Mouse (Mus musculus) liver, embryonic 11.5 days (tissue): ENCODE data around the gene Kera. TPM values are rescaled to one million over a fixed set of nuclear protein-coding genes. Genes with fewer than 3 reads are reported as not detected.

ENCODE experiments used
- ATAC-seq: fragments of 200-750 bp; cut with Nextera tagmentation; replicated peaks from 2 replicates; pipeline ENCODE4 v1.8.0; 2017; ENCODE audit warnings: moderate number of reproducible peaks, mild to moderate bottlenecking, moderate TSS enrichment, moderate library complexity; ENCODE audit not compliant: low FRiP score
- DNase-seq: peaks from one replicate; pipeline ENCODE4 v3.0.0-alpha.2; 2017; ENCODE audit warnings: low spot score
- H3K27ac ChIP-seq: fragments of 300-500 bp; sonication (generic); 2 replicates; pipeline ENCODE4 v1.5.1; 2014; ENCODE audit warnings: mild to moderate bottlenecking, low read depth, low read length, control low read depth
- H3K27me3 ChIP-seq: fragments of 300-500 bp; sonication (generic); replicated peaks from 2 replicates; pipeline ENCODE4 v1.6.1; 2014; ENCODE audit warnings: low read length, mixed read lengths; ENCODE audit not compliant: control insufficient read depth, insufficient read depth
- H3K36me3 ChIP-seq: fragments of 300-500 bp; sonication (generic); 2 replicates; pipeline ENCODE4 v1.6.1; 2014; ENCODE audit warnings: mild to moderate bottlenecking, low read length, moderate library complexity, mixed read lengths; ENCODE audit not compliant: control insufficient read depth, insufficient read depth
- H3K4me1 ChIP-seq: fragments of 300-500 bp; sonication (generic); replicated peaks from 2 replicates; pipeline ENCODE4 v1.6.1; 2014; ENCODE audit warnings: low read length, mixed read lengths; ENCODE audit not compliant: control insufficient read depth, insufficient read depth
- H3K4me2 ChIP-seq: fragments of 300-500 bp; sonication (generic); 2 replicates; pipeline ENCODE4 v1.6.1; 2014; ENCODE audit warnings: mild to moderate bottlenecking, control low read depth, moderate library complexity
- H3K4me3 ChIP-seq: fragments of 300-500 bp; sonication (generic); 2 replicates; pipeline ENCODE4 v1.5.1; 2014; ENCODE audit warnings: low read depth, low read length, control low read depth
- H3K9ac ChIP-seq: fragments of 300-500 bp; sonication (generic); 2 replicates; pipeline ENCODE4 v1.6.1; 2014; ENCODE audit warnings: low read depth, low read length, control low read depth
- H3K9me3 ChIP-seq: fragments of 300-500 bp; sonication (generic); 2 replicates; pipeline ENCODE4 v1.6.1; 2016; ENCODE audit warnings: low read length, inconsistent platforms, mixed read lengths; ENCODE audit not compliant: control insufficient read depth
- WGBS: fragments of 180-500 bp; shearing (Covaris S2); extraction: QIAGEN DNeasy Blood & Tissue Kit; methylation state at CpG from one replicate; pipeline ENCODE4 v1.1.7; 2014; 5-methylcytosine and 5-hydroxymethylcytosine counted together
- polyA plus RNA-seq: library from polyadenylated mRNA; unstranded; fragments of >200 nt; fragmentation: Nextera tagmentation; extraction: Ambion mirVana; gene quantifications from 2 replicates; pipeline ENCODE4 v1.2.1, GENCODE M21; 2014

The Kera gene
- polyA plus RNA-seq, 1 experiment from 2014 or later = 0.23 TPM

DNA sequence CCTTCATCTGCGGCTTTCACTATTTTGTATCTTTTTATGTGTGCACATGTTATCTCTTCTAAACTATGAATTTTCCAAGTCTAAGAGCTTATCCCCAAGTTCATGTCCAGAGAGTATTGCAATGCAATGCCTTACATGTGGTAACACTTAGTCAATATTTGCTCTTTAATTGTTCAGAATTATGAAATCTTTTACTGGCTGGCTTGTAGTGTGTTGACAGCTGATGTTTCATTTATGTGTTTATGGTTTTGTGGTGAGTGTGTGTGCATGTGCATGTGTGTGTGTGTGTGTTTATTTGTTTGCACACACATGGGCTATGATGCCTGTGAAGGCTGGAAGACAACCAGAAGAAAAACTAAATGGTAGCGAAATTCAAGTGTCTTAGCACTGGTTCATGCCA is 35.2 kb downstream of the Kera start:
- 76% methylated on average over 2 of the region's 2 CpGs for WGBS
- H3K9ac ChIP-seq = no peak overlapping the region
- no peak overlapping the region for H3K27ac ChIP-seq
- H3K4me1 ChIP-seq = no peaks in the 10 kb centered on the region
- ATAC-seq (no peak), DNase-seq (no peak)
- no peak overlapping the region for H3K4me2 ChIP-seq
- no peak overlapping the region for H3K4me3 ChIP-seq
- H3K27me3 ChIP-seq = no peaks in the 10 kb centered on the region
- no peaks in the 10 kb centered on the region for H3K9me3 ChIP-seq
- H3K36me3 ChIP-seq = no peaks in the 10 kb centered on the region

DNA sequence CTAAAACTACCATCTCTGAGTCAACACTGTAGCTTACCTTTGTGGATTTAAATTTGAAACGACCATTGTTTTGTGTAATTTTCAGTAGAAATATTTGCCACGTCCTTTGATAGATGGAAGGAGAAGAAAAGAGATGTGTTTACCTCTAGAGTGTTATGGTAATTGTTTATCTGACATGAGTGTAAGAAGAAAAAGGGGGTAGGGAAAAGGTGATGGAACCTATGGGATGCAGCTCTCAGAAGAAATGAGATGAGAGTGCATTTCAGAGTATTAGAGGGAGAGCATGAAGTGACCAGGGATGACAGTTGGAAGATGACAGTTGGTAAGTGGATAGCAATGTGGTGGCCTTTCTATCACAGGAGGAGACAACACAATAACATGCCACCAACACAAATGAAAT is 37.1 kb downstream of the Kera start, which contains the start of gene Epyc:
Gene Epyc, plus strand, starts transcription at position 301 of the 400 bp plus-strand sequence.
- WGBS = 81% methylated on average over 2 of the region's 2 CpGs
- no peak within 1 kb of the TSS for H3K4me2 ChIP-seq
- no peak within 1 kb of the TSS for H3K9ac ChIP-seq
- H3K36me3 ChIP-seq = no peaks in the 10 kb centered on the region
- ATAC-seq (no peak), DNase-seq (no peak)
- no peak within 1 kb of the TSS for H3K4me3 ChIP-seq
- no peaks in the 10 kb centered on the region for H3K4me1 ChIP-seq
- no peaks in the 10 kb centered on the region for H3K27me3 ChIP-seq
- no peak within 1 kb of the TSS for H3K27ac ChIP-seq
- H3K9me3 ChIP-seq = no peaks in the 10 kb centered on the region

DNA sequence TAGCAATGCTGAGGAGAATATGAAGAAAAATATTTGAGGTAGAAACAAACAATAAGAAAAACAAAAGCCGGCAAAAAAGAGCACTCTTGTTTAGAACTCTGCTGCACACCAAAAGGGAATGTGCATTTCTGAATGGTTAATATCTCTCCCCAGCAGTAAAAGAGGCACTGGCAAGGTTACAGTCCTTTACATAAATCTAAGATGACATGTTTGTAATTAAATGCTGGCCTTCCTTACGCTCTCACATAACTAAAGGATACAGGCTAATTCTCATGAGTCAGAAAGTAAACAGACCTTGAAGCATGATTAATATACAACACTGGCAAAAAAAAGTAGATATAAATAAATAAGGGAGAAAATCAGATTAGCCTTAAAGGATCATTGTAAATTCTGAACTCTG is 43.7 kb downstream of the Kera start:
- ATAC-seq (no peak), DNase-seq (no peak)
- H3K27me3 ChIP-seq = no peaks in the 10 kb centered on the region
- H3K4me1 ChIP-seq = no peaks in the 10 kb centered on the region
- H3K4me2 ChIP-seq = no peak overlapping the region
- WGBS = 63% methylated on average over 2 of the region's 2 CpGs
- H3K36me3 ChIP-seq = no peaks in the 10 kb centered on the region
- H3K4me3 ChIP-seq = no peak overlapping the region
- no peaks in the 10 kb centered on the region for H3K9me3 ChIP-seq
- H3K9ac ChIP-seq = no peak overlapping the region
- no peak overlapping the region for H3K27ac ChIP-seq

DNA sequence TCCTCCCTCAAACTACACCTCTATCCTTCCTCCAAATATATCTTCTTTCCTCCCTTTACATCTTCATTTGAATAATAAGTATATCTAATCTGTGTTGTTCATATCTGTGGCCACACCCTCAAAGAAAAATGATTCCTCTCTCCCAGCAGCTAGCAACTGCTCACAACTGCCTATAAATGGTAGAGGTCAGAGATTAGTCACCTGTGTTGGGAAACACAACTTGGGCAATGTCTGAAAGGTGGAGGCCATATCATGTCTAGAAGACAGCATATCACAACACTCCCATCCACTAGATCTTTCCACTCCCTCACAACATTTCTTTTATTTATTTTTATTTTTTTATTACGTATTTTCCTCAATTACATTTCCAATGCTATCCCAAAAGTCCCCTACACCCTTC is 52.8 kb downstream of the Kera start:
- WGBS = 68% methylated on average over 1 of the region's 1 CpGs

More for the DNA sequence above, 52.8 kb downstream of the Kera start:
- H3K9me3 ChIP-seq = no peaks in the 10 kb centered on the region
- DNase-seq = no peak
- no peaks in the 10 kb centered on the region for H3K36me3 ChIP-seq
- H3K9ac ChIP-seq = no peak overlapping the region
- H3K4me3 ChIP-seq = no peak overlapping the region
- no peak overlapping the region for H3K4me2 ChIP-seq
- H3K27me3 ChIP-seq = no peaks in the 10 kb centered on the region
- no peak for ATAC-seq
- no peaks in the 10 kb centered on the region for H3K4me1 ChIP-seq
- H3K27ac ChIP-seq = no peak overlapping the region

Other genes with a start within 250 kb of the Kera start
- 36.0 and 39.5 TPM in 2 replicates for gene Dcn, start 127.3 kb upstream of the Kera start, polyA plus RNA-seq
- 62.1 and 70.1 TPM in 2 replicates for gene Lum, start 41.8 kb upstream of the Kera start, polyA plus RNA-seq
- 0.48 and 0.63 TPM in 2 replicates for gene Epyc, start 37.2 kb downstream of the Kera start, polyA plus RNA-seq
- gene Ccer1, start 86.2 kb downstream of the Kera start, polyA plus RNA-seq = not detected in 2 replicates
- gene C030005K15Rik, start 119.9 kb downstream of the Kera start, polyA plus RNA-seq = not detected in 2 replicates